Mouse (Mus musculus) kidney, adult 18-20 months (tissue): ENCODE measurements around the gene Gm6040.

Experiments
- DNase-seq: peaks from one replicate; pipeline ENCODE4 v3.0.0; 2021

The Gm6040 gene

DNA sequence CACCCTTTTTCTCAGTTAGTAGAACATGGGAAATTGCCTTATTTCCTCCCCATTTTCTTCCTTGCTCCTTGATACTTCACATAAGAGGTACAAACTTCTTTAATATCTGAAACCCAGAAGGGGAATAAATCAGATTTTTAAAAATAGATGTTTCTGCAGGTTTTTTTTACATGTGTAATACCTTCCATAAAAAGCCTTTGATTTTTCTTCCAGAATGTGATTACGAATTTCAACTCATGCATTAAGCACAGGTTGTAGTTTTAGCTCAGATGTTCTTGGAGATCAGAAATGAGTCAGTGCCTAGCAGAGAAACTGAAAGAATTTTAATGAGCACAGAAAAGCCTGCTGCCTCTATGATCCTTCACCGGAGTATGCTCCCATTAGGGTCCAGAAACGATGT is at the start of gene Gm6040:
Gene Gm6040, minus strand, starts transcription at position 101 of the 400 bp plus-strand sequence.
- no peak for DNase-seq

- DNase-seq: no peak
These were observed 42.7 kb upstream of the Gm6040 start for GRCm38 (mm10) chr8:20964531-20964930.

DNA sequence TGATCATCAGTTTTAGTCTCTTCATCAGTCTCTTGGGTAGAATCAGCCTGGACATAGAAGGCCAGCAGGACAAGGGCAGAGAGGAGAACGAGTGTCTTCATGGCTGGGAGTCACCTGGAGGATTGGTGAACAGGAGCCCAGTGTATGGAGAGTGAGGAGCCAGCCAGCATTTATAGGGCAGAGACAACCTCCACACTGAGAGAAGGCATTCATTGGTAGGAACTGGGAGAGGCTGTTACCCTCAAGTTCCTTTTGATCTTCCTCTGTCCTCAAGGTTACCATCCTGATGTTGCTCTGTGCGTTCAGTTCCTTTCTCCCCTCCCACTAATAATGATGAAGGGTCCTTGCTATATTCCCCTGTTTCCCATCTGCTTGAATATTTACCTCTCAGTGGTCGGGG is 22.7 kb upstream of the Gm6040 start, which contains the start of gene AY761185:
Gene AY761185, minus strand, starts transcription at position 101 of the 400 bp plus-strand sequence.
- DNase-seq: no peak

- DNase-seq: no peak
These were observed 9.6 kb downstream of the Gm6040 start for GRCm38 (mm10) chr8:20912288-20912687.

DNA sequence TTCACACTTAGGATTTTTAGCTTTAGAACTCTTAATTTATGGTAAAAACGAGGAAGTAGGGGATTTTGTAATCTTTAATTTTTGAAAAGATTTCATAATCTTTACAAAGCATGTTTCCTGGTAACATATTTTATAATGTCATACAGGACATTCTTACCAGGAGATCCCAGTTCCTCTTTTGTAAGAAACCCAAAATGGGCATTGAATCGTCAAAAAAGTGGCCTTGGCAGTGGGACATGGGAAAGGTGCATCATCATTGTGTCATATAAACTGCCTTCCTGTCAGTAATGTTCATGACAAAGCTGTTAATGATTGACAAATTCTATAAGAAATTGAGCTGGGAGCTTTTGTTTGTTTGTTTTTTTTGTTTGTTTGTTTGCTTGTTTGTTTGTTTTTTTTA is 13.6 kb downstream of the Gm6040 start:
- no peak for DNase-seq

GRCm38 (mm10) chr8:20907119-20907518 is 14.8 kb downstream of the Gm6040 start:
- no peak for DNase-seq

- DNase-seq: no peak
These were observed 19.3 kb downstream of the Gm6040 start, which contains the start of gene Gm15056 for GRCm38 (mm10) chr8:20902527-20902926. Gene Gm15056 (minus strand): TSS chr8:20902627.

GRCm38 (mm10) chr8:20892369-20892768 is 29.5 kb downstream of the Gm6040 start, which contains the start of gene Defb33:
Gene Defb33 (plus strand): TSS chr8:20892669.
- DNase-seq: no peak

- DNase-seq: no peak
These were observed 47.3 kb downstream of the Gm6040 start for GRCm38 (mm10) chr8:20874608-20875007.
